Mouse (Mus musculus) kidney, adult 2 months (tissue): ENCODE measurements around the gene Irf8. TPM values are rescaled to one million over a fixed set of nuclear protein-coding genes. Genes with fewer than 3 reads are reported as not detected.

Experiments
- DNase-seq: peaks from one replicate; pipeline ENCODE4 v3.0.0; 2021
- H3K27ac ChIP-seq: fragments of 200-500 bp; 2 replicates; pipeline ENCODE4 v1.5.1; 2012; ENCODE audit warnings: low read depth, low read length, control low read depth, inconsistent platforms; ENCODE audit not compliant: insufficient read depth
- H3K27me3 ChIP-seq: fragments of 200-500 bp; replicated peaks from 2 replicates; pipeline ENCODE4 v1.6.1; 2012; ENCODE audit warnings: mild to moderate bottlenecking, moderate library complexity, low read length, inconsistent platforms; ENCODE audit not compliant: control insufficient read depth, insufficient read depth
- H3K36me3 ChIP-seq: fragments of 200-500 bp; 2 replicates; pipeline ENCODE4 v1.6.1; 2012; ENCODE audit warnings: mild to moderate bottlenecking, moderate library complexity, low read length, inconsistent platforms; ENCODE audit not compliant: control insufficient read depth, insufficient read depth
- H3K4me1 ChIP-seq: fragments of 200-500 bp; 2 replicates; pipeline ENCODE4 v1.6.1; 2011; ENCODE audit warnings: low read length; ENCODE audit not compliant: control insufficient read depth, insufficient read depth
- H3K4me3 ChIP-seq: fragments of 200-500 bp; 2 replicates; pipeline ENCODE4 v1.5.1; 2011; ENCODE audit warnings: mild to moderate bottlenecking, low read depth, low read length, control low read depth; ENCODE audit not compliant: insufficient read depth
- CTCF ChIP-seq: fragments of 200-500 bp; conservative IDR thresholded peaks from 2 replicates; pipeline ENCODE4 v1.5.1; 2011; ENCODE audit warnings: low read depth, mild to moderate bottlenecking, control low read depth, low read length, moderate library complexity, mixed read lengths; ENCODE audit not compliant: insufficient read depth, insufficient read length
- POLR2A ChIP-seq: fragments of 200-500 bp; IDR thresholded peaks from one replicate; pipeline ENCODE4 v1.6.1; 2011; ENCODE audit warnings: low read depth, low read length, control low read depth
- WGBS: fragments of 180-500 bp; shearing (Covaris S2); methylation state at CpG from one replicate; pipeline ENCODE4 v1.1.7; 2018; 5-methylcytosine and 5-hydroxymethylcytosine counted together
- polyA plus RNA-seq: library from polyadenylated mRNA; depleted of rRNA; stranded (reverse); fragments of >200 nt; gene quantifications from 2 replicates; pipeline ENCODE4 v1.2.3, GENCODE M21; 2012

The Irf8 gene
- polyA plus RNA-seq, 1 experiment, result 16.7 TPM

DNA sequence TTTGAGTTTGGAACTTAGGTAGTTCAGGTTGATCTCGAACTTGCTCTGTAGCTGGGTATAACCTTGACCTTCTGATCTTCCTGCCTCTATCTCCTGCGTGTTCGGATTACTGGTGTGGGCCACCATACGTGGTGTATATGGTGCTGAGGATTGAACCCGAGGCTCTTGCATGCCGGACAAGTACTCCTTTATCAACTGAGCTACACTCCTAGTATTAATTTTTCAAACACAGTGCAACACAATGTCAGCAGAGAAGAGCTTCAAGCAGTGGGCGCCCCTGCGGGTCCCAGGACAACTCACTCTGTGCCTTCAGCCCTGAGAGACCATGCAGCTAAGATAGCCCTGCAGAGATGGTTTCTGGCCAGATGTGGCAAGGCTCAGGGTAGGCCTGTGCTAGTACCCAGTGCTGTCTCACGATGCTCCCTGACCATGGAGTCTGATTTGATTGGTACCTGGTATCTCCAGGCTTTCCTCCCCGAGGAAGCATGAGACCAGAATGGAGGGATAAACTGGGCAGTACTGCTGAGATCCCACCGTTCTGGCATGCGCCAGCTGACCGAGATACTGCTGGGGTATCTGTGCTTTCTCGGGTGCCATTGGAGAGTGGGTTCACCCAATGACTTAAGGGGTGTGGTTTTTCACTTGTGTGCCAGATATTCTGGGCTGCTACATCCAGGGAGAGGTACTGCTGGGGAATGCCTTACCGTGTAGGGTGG lies 5.8 kb downstream of the Irf8 start:
- Histone ChIP-seq H3K36me3 (no peaks in the 10 kb centered on the region), H3K27ac (no peak overlapping the region), H3K4me1 (peaks cover 13% of the 10 kb centered on the region), H3K27me3 (no peaks in the 10 kb centered on the region), H3K4me3 (no peak overlapping the region)
- no peak for DNase-seq
- no peak for TF ChIP-seq POLR2A
- no peak for TF ChIP-seq CTCF
- 94% methylated on average over 15 of the region's 15 CpGs for WGBS

DNA sequence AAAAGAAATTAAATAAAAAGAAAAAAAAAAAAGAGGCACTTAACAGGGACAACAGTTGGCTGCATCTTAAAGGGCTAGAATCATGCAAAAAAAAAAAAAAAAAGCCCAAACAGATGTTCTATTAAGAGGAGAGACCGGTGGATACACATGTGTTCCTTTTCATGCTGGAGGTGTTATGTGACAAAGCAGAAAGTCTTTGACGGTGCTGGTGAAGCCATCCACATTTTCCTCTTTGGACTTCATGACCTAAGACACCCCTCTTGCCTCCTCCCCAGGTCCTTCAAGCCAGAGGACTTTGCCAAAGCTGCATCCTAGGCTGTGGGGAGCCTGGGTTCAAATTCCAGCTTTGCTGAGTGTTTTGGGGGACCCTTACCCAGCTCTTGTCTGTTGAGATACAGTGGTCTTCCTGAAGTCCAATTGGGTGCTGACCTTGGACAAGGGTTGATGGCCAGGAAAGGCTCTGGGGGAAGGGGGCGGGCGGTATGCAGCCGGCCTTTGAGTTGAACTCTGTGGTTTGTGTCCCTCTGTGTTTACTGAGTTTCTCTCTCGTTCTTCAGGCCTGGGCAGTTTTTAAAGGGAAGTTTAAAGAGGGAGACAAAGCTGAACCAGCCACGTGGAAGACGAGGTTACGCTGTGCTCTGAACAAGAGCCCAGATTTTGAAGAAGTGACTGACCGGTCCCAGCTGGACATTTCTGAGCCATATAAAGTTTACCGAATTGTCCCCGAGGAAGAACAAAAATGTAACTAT lies 7.2 kb downstream of the Irf8 start:
- Histone ChIP-seq H3K4me1 (peaks cover 20% of the 10 kb centered on the region), H3K27ac (peak overlapping the region; percentile 41; the same call in 1 of the 2 replicates), H3K4me3 (no peak overlapping the region), H3K36me3 (no peaks in the 10 kb centered on the region), H3K27me3 (no peaks in the 10 kb centered on the region)
- DNase-seq, result peak; percentile 65
- TF ChIP-seq POLR2A, result no peak
- TF ChIP-seq CTCF, result no peak
- 46% methylated on average over 12 of the region's 12 CpGs for WGBS

DNA sequence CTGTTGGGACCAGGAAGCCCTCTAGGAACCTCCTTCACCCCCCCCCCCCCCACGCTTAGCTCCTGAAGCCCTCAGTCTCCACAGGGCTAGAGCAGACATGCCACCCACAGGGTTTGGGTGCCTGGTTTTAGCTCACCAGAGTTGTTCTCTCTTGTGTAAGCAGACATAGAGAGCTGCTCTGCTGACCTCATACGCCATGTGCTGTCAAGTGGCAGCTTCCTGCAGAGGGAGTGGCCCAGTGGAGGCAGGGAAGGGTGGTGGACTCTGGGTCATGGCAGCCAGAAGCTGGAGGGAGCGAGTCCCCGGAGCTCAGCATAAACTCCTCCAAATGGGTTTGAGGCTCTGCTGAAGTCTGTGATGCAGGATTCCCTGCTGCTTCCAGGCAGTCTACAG lies 7.7 kb downstream of the Irf8 start:
- WGBS, result 50% methylated on average over 4 of the region's 4 CpGs
- peak overlapping the region; percentile 41 for H3K27ac ChIP-seq
- peaks cover 20% of the 10 kb centered on the region for H3K4me1 ChIP-seq
- H3K4me3 ChIP-seq, result no peak overlapping the region
- TF ChIP-seq CTCF, result no peak
- no peak for TF ChIP-seq POLR2A
- H3K27me3 ChIP-seq, result no peaks in the 10 kb centered on the region
- peak; percentile 56 for DNase-seq
- no peaks in the 10 kb centered on the region for H3K36me3 ChIP-seq

DNA sequence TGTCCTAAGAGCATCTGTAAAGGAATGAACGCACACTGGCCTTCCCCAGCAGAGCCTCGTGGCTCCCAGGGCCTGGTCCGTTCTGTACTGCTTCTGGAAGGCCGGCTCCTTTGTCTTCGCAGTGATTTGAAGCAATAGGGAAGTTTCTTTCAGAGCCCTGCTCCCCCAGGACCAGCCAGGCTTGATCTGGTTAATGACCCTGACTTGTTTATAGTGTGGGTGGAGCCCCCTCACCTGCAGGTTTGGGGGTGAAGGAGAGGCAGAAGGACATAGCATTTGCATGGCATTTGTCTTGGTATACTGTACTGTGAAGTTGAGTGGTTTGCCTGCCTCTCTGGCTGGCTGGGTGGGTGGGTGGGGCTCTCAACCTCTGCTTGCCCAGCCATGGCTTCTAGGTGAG lies 8.3 kb downstream of the Irf8 start:
- WGBS, result 65% methylated on average over 5 of the region's 5 CpGs
- TF ChIP-seq POLR2A (no peak), CTCF (no peak)
- Histone ChIP-seq H3K4me1 (peaks cover 15% of the 10 kb centered on the region), H3K36me3 (no peaks in the 10 kb centered on the region), H3K27ac (peak overlapping the region; percentile 41), H3K27me3 (no peaks in the 10 kb centered on the region), H3K4me3 (no peak overlapping the region)
- DNase-seq, result no peak

DNA sequence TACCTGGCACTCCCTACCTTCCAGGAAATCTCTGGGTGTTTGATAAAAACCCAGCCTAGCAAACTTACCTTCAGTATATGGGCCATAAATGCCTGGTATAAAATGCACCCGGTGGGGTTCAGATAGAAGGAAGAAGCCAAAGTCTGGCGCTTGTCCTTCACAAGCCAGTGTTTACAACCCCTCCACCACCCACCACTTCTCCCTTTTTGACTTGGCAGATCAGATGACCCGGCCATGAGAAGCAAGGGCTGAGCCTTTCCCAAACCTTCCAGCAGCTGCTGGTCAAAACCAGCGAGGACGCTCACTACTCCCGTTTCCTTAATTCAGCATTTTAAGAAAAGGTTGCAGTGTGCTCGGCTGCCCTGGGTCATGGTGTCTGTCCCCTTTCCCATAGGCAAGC lies 9.1 kb downstream of the Irf8 start:
- Histone ChIP-seq H3K4me3 (no peak overlapping the region), H3K4me1 (peaks cover 19% of the 10 kb centered on the region), H3K27me3 (no peaks in the 10 kb centered on the region), H3K36me3 (no peaks in the 10 kb centered on the region), H3K27ac (no peak overlapping the region)
- WGBS, result 59% methylated on average over 7 of the region's 7 CpGs
- TF ChIP-seq CTCF, result no peak
- TF ChIP-seq POLR2A, result no peak
- peak; percentile 24 for DNase-seq

DNA sequence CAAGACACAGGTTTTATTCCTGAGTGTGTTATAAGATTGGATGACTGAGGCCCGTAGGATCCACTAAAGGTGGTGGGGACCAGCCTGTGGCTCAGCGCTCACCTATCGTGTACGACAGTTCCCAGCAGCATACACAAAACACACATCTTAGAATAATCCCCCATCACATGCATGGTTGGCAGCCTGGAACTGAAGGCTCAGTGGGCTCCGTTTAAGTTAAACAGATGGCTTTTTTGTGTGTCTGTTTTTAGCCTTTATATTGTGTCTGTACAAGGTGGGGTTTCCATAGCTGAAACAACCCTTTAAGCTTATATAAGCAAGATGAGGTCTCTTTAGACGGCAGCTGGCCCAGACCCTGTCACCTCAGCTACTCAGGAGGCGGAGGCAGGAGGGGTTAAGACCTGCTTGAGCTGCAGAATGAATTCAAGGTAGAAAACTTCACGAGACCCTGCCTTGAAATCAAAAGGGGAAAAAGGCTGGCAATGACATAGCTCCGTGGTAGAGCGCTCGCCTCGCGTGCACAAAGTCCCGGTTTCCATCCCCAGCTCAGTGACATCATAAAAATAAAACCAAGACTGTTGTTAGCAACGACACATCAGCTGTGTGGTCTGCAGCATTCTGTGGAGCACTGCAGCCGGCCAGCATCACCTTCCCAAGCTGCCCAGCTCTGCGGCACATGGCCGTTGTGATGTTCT lies 10.0 kb downstream of the Irf8 start:
- H3K36me3 ChIP-seq, result no peaks in the 10 kb centered on the region
- H3K4me1 ChIP-seq, result peaks cover 26% of the 10 kb centered on the region
- H3K4me3 ChIP-seq, result no peak overlapping the region
- no peaks in the 10 kb centered on the region for H3K27me3 ChIP-seq
- 89% methylated on average over 18 of the region's 18 CpGs for WGBS
- no peak for DNase-seq
- H3K27ac ChIP-seq, result no peak overlapping the region
- no peak for TF ChIP-seq POLR2A
- TF ChIP-seq CTCF, result no peak

DNA sequence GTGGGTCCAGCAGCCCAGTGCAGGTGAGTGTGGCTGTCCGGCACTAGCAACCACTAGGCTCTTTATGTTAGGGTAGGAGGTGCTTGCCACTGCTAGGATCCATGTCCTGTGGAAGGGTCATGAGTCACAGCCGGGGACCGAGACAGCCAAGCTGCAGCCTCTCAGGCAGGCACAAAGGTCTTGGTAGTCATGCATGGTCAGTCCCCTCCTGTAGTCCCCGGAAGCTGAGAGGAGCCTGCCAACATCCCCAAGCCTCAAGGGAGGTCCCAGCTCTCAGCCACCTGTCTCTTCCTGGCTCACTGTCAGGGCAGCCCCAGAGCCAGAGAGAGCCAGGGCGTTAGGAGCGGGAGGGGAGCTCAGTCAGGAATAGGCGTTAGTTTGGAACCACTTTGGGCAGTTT lies 11.1 kb downstream of the Irf8 start:
- no peak for TF ChIP-seq CTCF
- TF ChIP-seq POLR2A, result no peak
- DNase-seq, result peak; percentile 57
- Histone ChIP-seq H3K27me3 (no peaks in the 10 kb centered on the region), H3K4me1 (peaks cover 35% of the 10 kb centered on the region), H3K27ac (no peak overlapping the region), H3K36me3 (no peaks in the 10 kb centered on the region), H3K4me3 (no peak overlapping the region)
- 49% methylated on average over 7 of the region's 7 CpGs for WGBS
